In the genomic region with DNA sequence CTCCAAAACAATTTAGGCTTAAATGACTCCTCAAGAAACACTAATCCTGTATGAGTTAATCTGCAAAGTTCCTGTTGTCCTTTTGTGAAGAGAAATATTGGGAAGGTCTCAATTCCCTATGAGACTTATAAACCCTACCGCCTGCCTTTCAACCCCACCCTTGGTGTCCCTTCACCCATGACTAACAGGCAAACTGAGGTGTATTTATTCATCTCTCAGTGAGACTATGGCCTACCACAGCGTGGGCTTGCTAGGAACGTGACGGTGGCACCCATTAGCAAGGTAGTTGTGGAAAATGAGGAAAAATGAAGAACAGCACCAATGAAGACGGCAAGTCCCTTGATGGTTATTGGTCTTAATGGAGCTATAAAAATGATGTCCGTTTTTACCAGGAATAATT, we compare ENCODE assay signal across 27 mouse cellular contexts.
DNase-seq lines count a peak whose midpoint lies in the region; ATAC-seq lines count a peak whose summit lies in the region.
"Had no signal": no experiment of that assay in that cellular context is flagged by ENCODE, and none has a peak within 500 bp of the region (broad histone marks: within the 10 kb centered on the region; RNA-seq: fewer than 3 reads in every experiment).

No protein-coding gene starts in this region.

- peak; percentile 55 for DNase-seq in forebrain, embryonic 11.5 days (ENCODE audit: low spot score)
- peak; percentile 23 for DNase-seq in midbrain, embryonic 10.5 days (ENCODE audit: low spot score)
- DNase-seq in retina, embryonic 14.5 days (ENCODE audit: low spot score), result peak; percentile 38
- no peak for DNase-seq in thymus, adult 18-20 months
- no peak for DNase-seq in thymus, postnatal 0 days (ENCODE audit: low spot score)
- DNase-seq: adrenal gland, postnatal 10 days; adrenal gland, postnatal 36 days; B cell, adult 2 months; cerebellum, adult 11 months; cerebellum, adult 2 months; cerebellum, adult 9-11 months; cerebellum, postnatal 25 days; gastrocnemius, postnatal 25 days; heart, adult 18-20 months; heart, postnatal 14 days; heart, postnatal 4 days had no signal

- peaks cover 3% of the 10 kb centered on the region; the same call in 1 of the 2 replicates for H3K27me3 ChIP-seq in forebrain, embryonic 11.5 days (ENCODE audit: control insufficient read depth, insufficient read depth, low read length)
- peaks cover 25% of the 10 kb centered on the region for H3K27me3 ChIP-seq in forebrain, embryonic 12.5 days
- H3K27me3 ChIP-seq in midbrain, embryonic 10.5 days (ENCODE audit: low read depth, poor library complexity, severe bottlenecking), result peaks cover 31% of the 10 kb centered on the region
- no peaks in the 10 kb centered on the region for H3K27me3 ChIP-seq in midbrain, embryonic 16.5 days (ENCODE audit: control insufficient read depth, insufficient read depth, low read depth, low read length)
- H3K27me3 ChIP-seq in midbrain, embryonic 13.5 days, result peaks cover 16% of the 10 kb centered on the region
- H3K27me3 ChIP-seq: CH12.LX; embryonic facial prominence, embryonic 12.5 days; embryonic facial prominence, embryonic 15.5 days; Patski had no signal

- H3K4me1 ChIP-seq in forebrain, embryonic 11.5 days (replicated peaks; ENCODE audit: control insufficient read depth, insufficient read depth, low read length), result peaks cover 7% of the 10 kb centered on the region; the same call in 1 of the 2 replicates
- peaks cover 49% of the 10 kb centered on the region for H3K4me1 ChIP-seq in forebrain, embryonic 12.5 days
- peaks cover 72% of the 10 kb centered on the region for H3K4me1 ChIP-seq in midbrain, embryonic 10.5 days
- H3K4me1 ChIP-seq in midbrain, embryonic 16.5 days (ENCODE audit: control insufficient read depth, insufficient read depth, low read length), result peaks cover 30% of the 10 kb centered on the region
- H3K4me1 ChIP-seq in midbrain, embryonic 13.5 days (replicated peaks), result peaks cover 61% of the 10 kb centered on the region
- H3K4me1 ChIP-seq: heart, embryonic 10.5 days had no signal

- H3K9ac ChIP-seq in forebrain, embryonic 11.5 days (ENCODE audit: low read length), result no peak overlapping the region
- no peak overlapping the region for H3K9ac ChIP-seq in forebrain, embryonic 12.5 days
- H3K9ac ChIP-seq in midbrain, embryonic 16.5 days (ENCODE audit: low read depth, low read length), result no peak overlapping the region
- no peak overlapping the region for H3K9ac ChIP-seq in midbrain, embryonic 13.5 days (replicated peaks)
- H3K9ac ChIP-seq: embryonic facial prominence, embryonic 12.5 days; embryonic facial prominence, embryonic 15.5 days; heart, embryonic 13.5 days had no signal

- H3K9me3 ChIP-seq in forebrain, embryonic 11.5 days (ENCODE audit: control insufficient read depth, low read length), result no peaks in the 10 kb centered on the region
- no peaks in the 10 kb centered on the region for H3K9me3 ChIP-seq in forebrain, embryonic 12.5 days
- H3K9me3 ChIP-seq in midbrain, embryonic 10.5 days (replicated peaks), result no peaks in the 10 kb centered on the region
- no peaks in the 10 kb centered on the region for H3K9me3 ChIP-seq in midbrain, embryonic 16.5 days (replicated peaks; ENCODE audit: control insufficient read depth, low read length, poor library complexity, severe bottlenecking)
- no peaks in the 10 kb centered on the region for H3K9me3 ChIP-seq in midbrain, embryonic 13.5 days
- H3K9me3 ChIP-seq: embryonic facial prominence, embryonic 12.5 days; embryonic facial prominence, embryonic 15.5 days; heart, embryonic 10.5 days; heart, embryonic 13.5 days had no signal

- 28% methylated on average over 6 of the region's 6 CpGs for WGBS in forebrain, embryonic 11.5 days
- WGBS in forebrain, embryonic 12.5 days, result 19% methylated on average over 6 of the region's 6 CpGs
- WGBS in midbrain, embryonic 10.5 days, result 41% methylated on average over 6 of the region's 6 CpGs
- 30% methylated on average over 6 of the region's 6 CpGs for WGBS in midbrain, embryonic 16.5 days
- WGBS in midbrain, embryonic 13.5 days, result 26% methylated on average over 6 of the region's 6 CpGs

- no peak overlapping the region for H3K27ac ChIP-seq in forebrain, embryonic 11.5 days (ENCODE audit: low read depth, low read length)
- no peak overlapping the region for H3K27ac ChIP-seq in forebrain, embryonic 12.5 days
- H3K27ac ChIP-seq in midbrain, embryonic 10.5 days (replicated peaks), result no peak overlapping the region
- H3K27ac ChIP-seq in midbrain, embryonic 16.5 days (ENCODE audit: low read length), result no peak overlapping the region
- H3K27ac ChIP-seq in midbrain, embryonic 13.5 days, result peak overlapping the region; percentile 10; the same call in 1 of the 2 replicates
- H3K27ac ChIP-seq: embryonic facial prominence, embryonic 12.5 days; embryonic facial prominence, embryonic 15.5 days; heart, embryonic 10.5 days; heart, embryonic 13.5 days had no signal

- H3K4me2 ChIP-seq in forebrain, embryonic 11.5 days (ENCODE audit: low read depth, low read length, severe bottlenecking), result no peak overlapping the region
- H3K4me2 ChIP-seq in forebrain, embryonic 12.5 days, result no peak overlapping the region
- H3K4me2 ChIP-seq in midbrain, embryonic 16.5 days (ENCODE audit: low read length), result no peak overlapping the region
- 0 out of 2 replicates have a peak overlapping the region, but pooled peaks have one; percentile 49 for H3K4me2 ChIP-seq in midbrain, embryonic 13.5 days (replicated peaks)
- H3K4me2 ChIP-seq: embryonic facial prominence, embryonic 12.5 days; embryonic facial prominence, embryonic 15.5 days; heart, embryonic 13.5 days had no signal

- no peak; the same call in 1 of the 2 replicates for ATAC-seq in forebrain, embryonic 11.5 days (replicated peaks; ENCODE audit: low FRiP score)
- no peak for ATAC-seq in forebrain, embryonic 12.5 days (ENCODE audit: low FRiP score)
- no peak for ATAC-seq in midbrain, embryonic 16.5 days
- no peak for ATAC-seq in midbrain, embryonic 13.5 days
- ATAC-seq: intestine, embryonic 16.5 days; Patski had no signal

- H3K36me3 ChIP-seq in forebrain, embryonic 11.5 days (ENCODE audit: control insufficient read depth, insufficient read depth, low read length), result no peaks in the 10 kb centered on the region
- H3K36me3 ChIP-seq in forebrain, embryonic 12.5 days (replicated peaks), result no peaks in the 10 kb centered on the region
- H3K36me3 ChIP-seq in midbrain, embryonic 10.5 days, result no peaks in the 10 kb centered on the region
- no peaks in the 10 kb centered on the region for H3K36me3 ChIP-seq in midbrain, embryonic 16.5 days (ENCODE audit: control insufficient read depth, insufficient read depth, low read length)
- no peaks in the 10 kb centered on the region for H3K36me3 ChIP-seq in midbrain, embryonic 13.5 days
- H3K36me3 ChIP-seq: embryonic facial prominence, embryonic 12.5 days; embryonic facial prominence, embryonic 15.5 days; G1E; heart, embryonic 10.5 days; heart, embryonic 13.5 days had no signal

- H3K4me3 ChIP-seq in forebrain, embryonic 11.5 days (ENCODE audit: low read depth, low read length), result no peak overlapping the region
- H3K4me3 ChIP-seq in forebrain, embryonic 12.5 days (replicated peaks), result no peak overlapping the region
- H3K4me3 ChIP-seq in midbrain, embryonic 10.5 days, result no peak overlapping the region
- H3K4me3 ChIP-seq in midbrain, embryonic 16.5 days (ENCODE audit: low read depth, low read length), result no peak overlapping the region
- H3K4me3 ChIP-seq in midbrain, embryonic 13.5 days (replicated peaks), result no peak overlapping the region
- H3K4me3 ChIP-seq: embryonic facial prominence, embryonic 12.5 days; embryonic facial prominence, embryonic 15.5 days; heart, embryonic 10.5 days; heart, embryonic 13.5 days had no signal

Comparison
In these comparisons a context has a peak if more than half of its experiments do, and no peak if none do; other contexts are left out.
1. DNase-seq: peak in forebrain, embryonic 11.5 days (single experiment), midbrain, embryonic 10.5 days (single experiment) and retina, embryonic 14.5 days (single experiment); none in thymus, adult 18-20 months (0 of 2) and thymus, postnatal 0 days (single experiment).